In genomic region chr7:80307766-80308165, GRCm38 (mm10) we compare ENCODE assay signal across 23 mouse cellular contexts. TPM values are rescaled to one million over a fixed set of nuclear protein-coding genes. Genes with fewer than 3 reads are reported as not detected.
DNase-seq lines count a peak whose midpoint lies in the region; ATAC-seq and TF ChIP-seq lines count a peak whose summit lies in the region.
"Had no signal": no experiment of that assay in that cellular context is flagged by ENCODE, and none has a peak within 500 bp of the region (broad histone marks: within the 10 kb centered on the region; RNA-seq: fewer than 3 reads in every experiment).

No protein-coding gene starts in this region.

- TF ChIP-seq CTCF in heart, postnatal 0 days (IDR thresholded peaks at IDR 0.05; ENCODE audit: low read depth), result 0 out of 2 replicates have a peak, but pooled peaks have one; percentile 12
- peak; percentile 39 for TF ChIP-seq CTCF in lung, postnatal 0 days (IDR thresholded peaks at IDR 0.05)
- TF ChIP-seq CTCF in lung, adult 2 months (IDR thresholded peaks at IDR 0.05; ENCODE audit: insufficient read depth, low read length), result no peak

- no peak overlapping the region for H3K9ac ChIP-seq in heart, postnatal 0 days (replicated peaks; ENCODE audit: low read depth, low read length)
- no peak overlapping the region for H3K9ac ChIP-seq in lung, postnatal 0 days (replicated peaks; ENCODE audit: low read depth)
- H3K9ac ChIP-seq: forebrain, postnatal 0 days; hindbrain, embryonic 12.5 days; intestine, embryonic 15.5 days; kidney, embryonic 15.5 days; liver, embryonic 13.5 days; lung, embryonic 14.5 days had no signal

- ATAC-seq in heart, postnatal 0 days (ENCODE audit: insufficient read depth, low read depth), result no peak
- no peak; the same call in 1 of the 2 replicates for ATAC-seq in lung, postnatal 0 days
- 0 out of 2 replicates have a peak, but pooled peaks have one; percentile 26 for ATAC-seq in megakaryocyte progenitor cell, adult 5-6 weeks (replicated peaks; ENCODE audit: poor library complexity)
- ATAC-seq: forebrain, postnatal 0 days; hindbrain, postnatal 0 days; intestine, embryonic 15.5 days had no signal

- no peak overlapping the region for H3K4me2 ChIP-seq in heart, postnatal 0 days (ENCODE audit: low read depth, low read length)
- no peak overlapping the region for H3K4me2 ChIP-seq in lung, postnatal 0 days (replicated peaks; ENCODE audit: low read depth, low read length)
- H3K4me2 ChIP-seq: hindbrain, embryonic 12.5 days; intestine, embryonic 15.5 days; kidney, embryonic 15.5 days; liver, embryonic 13.5 days; lung, embryonic 14.5 days; midbrain, embryonic 11.5 days had no signal

- H3K27ac ChIP-seq in heart, postnatal 0 days (ENCODE audit: low read depth), result no peak overlapping the region
- H3K27ac ChIP-seq in lung, postnatal 0 days (ENCODE audit: low read length), result no peak overlapping the region
- H3K27ac ChIP-seq: hindbrain, embryonic 12.5 days; hindbrain, postnatal 0 days; intestine, embryonic 15.5 days; kidney, embryonic 15.5 days; liver, embryonic 13.5 days had no signal

- intact Hi-C loops in heart, postnatal 36 days (cut with DNase I), result no loop called here

- DNase-seq in heart, postnatal 0 days (ENCODE audit: low spot score), result no peak
- DNase-seq in heart, postnatal 36 days, result no peak
- DNase-seq in lung, postnatal 0 days (ENCODE audit: low spot score), result peak; percentile 26
- DNase-seq in lung, adult 2 months, result no peak
- no peak for DNase-seq in kidney, adult 9 months
- DNase-seq in embryo, embryonic 10 days (ENCODE audit: low spot score), result no peak
- DNase-seq: adrenal gland, postnatal 14 days; cerebellum, adult 11-12 months; cerebellum, adult 9-11 months; forebrain, postnatal 0 days; kidney, postnatal 36 days; layer of hippocampus, postnatal 36 days; left cerebral cortex, postnatal 4 days; liver, embryonic 13.5 days; lung, embryonic 14.5 days; thymus, postnatal 25 days had no signal

- H3K27me3 ChIP-seq in heart, postnatal 0 days (ENCODE audit: control insufficient read depth, insufficient read depth, low read length), result no peaks in the 10 kb centered on the region
- no peaks in the 10 kb centered on the region for H3K27me3 ChIP-seq in lung, postnatal 0 days (replicated peaks; ENCODE audit: insufficient read depth, low read length)
- H3K27me3 ChIP-seq: hindbrain, embryonic 12.5 days; intestine, embryonic 15.5 days; kidney, embryonic 15.5 days; liver, embryonic 13.5 days had no signal

- H3K9me3 ChIP-seq in heart, postnatal 0 days (replicated peaks; ENCODE audit: control insufficient read depth, low read length), result no peaks in the 10 kb centered on the region
- no peaks in the 10 kb centered on the region for H3K9me3 ChIP-seq in lung, postnatal 0 days (ENCODE audit: low read length)
- H3K9me3 ChIP-seq: hindbrain, embryonic 12.5 days; intestine, embryonic 15.5 days; kidney, embryonic 15.5 days; liver, embryonic 13.5 days had no signal

- no peak for TF ChIP-seq POLR2A in lung, adult 2 months (IDR thresholded peaks at IDR 0.05; ENCODE audit: borderline replicate concordance, extremely low read depth, low read depth, low read length)

- 85% methylated on average over 3 of the region's 3 CpGs for WGBS in heart, postnatal 0 days
- WGBS in lung, postnatal 0 days, result 69% methylated on average over 3 of the region's 3 CpGs
- WGBS in lung, adult 2 months, result 71% methylated on average over 3 of the region's 3 CpGs

- H3K36me3 ChIP-seq in heart, postnatal 0 days (replicated peaks; ENCODE audit: control insufficient read depth, insufficient read depth, low read length), result peaks cover 93% of the 10 kb centered on the region
- peaks cover 3% of the 10 kb centered on the region; the same call in 1 of the 2 replicates for H3K36me3 ChIP-seq in lung, postnatal 0 days (ENCODE audit: insufficient read depth, low read length)

- H3K4me3 ChIP-seq in heart, postnatal 0 days (ENCODE audit: low read depth, low read length), result no peak overlapping the region
- H3K4me3 ChIP-seq in lung, postnatal 0 days (ENCODE audit: low read depth, low read length), result no peak overlapping the region
- H3K4me3 ChIP-seq in lung, adult 2 months (replicated peaks; ENCODE audit: extremely low read depth, low read depth, low read length), result no peak overlapping the region
- H3K4me3 ChIP-seq: erythroblast, embryonic 14.5 days; hindbrain, embryonic 12.5 days; intestine, embryonic 15.5 days; kidney, embryonic 15.5 days; liver, embryonic 13.5 days had no signal

- TF ChIP-seq EP300 in heart, postnatal 0 days (IDR thresholded peaks at IDR 0.05; ENCODE audit: low read depth), result no peak
- TF ChIP-seq EP300 in lung, postnatal 0 days (IDR thresholded peaks at IDR 0.05), result no peak

- H3K4me1 ChIP-seq in heart, postnatal 0 days (ENCODE audit: control insufficient read depth, insufficient read depth), result no peaks in the 10 kb centered on the region
- H3K4me1 ChIP-seq in lung, postnatal 0 days (ENCODE audit: insufficient read depth, low read depth, low read length), result no peaks in the 10 kb centered on the region
- H3K4me1 ChIP-seq in lung, adult 2 months (ENCODE audit: control insufficient read depth, insufficient read depth, low read length), result no peaks in the 10 kb centered on the region
- H3K4me1 ChIP-seq: hindbrain, embryonic 12.5 days; intestine, embryonic 15.5 days; kidney, embryonic 15.5 days; liver, embryonic 13.5 days had no signal

RNA-seq across cellular contexts. Expression of gene Prc1, which starts 13.5 kb away (rescaled TPM):
- total RNA-seq in heart, postnatal 0 days (2014; rRNA removed; ENCODE audit: low replicate concordance), result 59.9 and 98.0 TPM in 2 replicates
- 46.1 and 49.4 TPM in 2 replicates for polyA plus RNA-seq in heart, postnatal 0 days (2015; fragmentation: Nextera tagmentation; extraction: Ambion mirVana)
- 1 to 10 TPM; 2.2 to 2.5 TPM for total RNA-seq in heart, postnatal 36 days (2021)
- polyA plus RNA-seq in lung, postnatal 0 days (2015; fragmentation: Nextera tagmentation; extraction: Ambion mirVana), result 8.4 and 13.8 TPM in 2 replicates
- polyA plus RNA-seq in lung, adult 2 months (2012; rRNA removed), result 2.0 and 5.2 TPM in 2 replicates
- 94.9 and 96.2 TPM in 2 replicates for total RNA-seq in megakaryocyte progenitor cell, adult 5-6 weeks (2015)
- 152 and 153 TPM in 2 replicates for total RNA-seq in megakaryocyte progenitor cell, adult 5-6 weeks (2017)

RNA-seq across cellular contexts. Expression of gene Rccd1, which starts 16.5 kb away (rescaled TPM):
- 3.7 and 7.6 TPM in 2 replicates for total RNA-seq in heart, postnatal 0 days (2014; rRNA removed; ENCODE audit: low replicate concordance)
- polyA plus RNA-seq in heart, postnatal 0 days (2015; fragmentation: Nextera tagmentation; extraction: Ambion mirVana), result 2.9 and 3.1 TPM in 2 replicates
- 1 to 10 TPM; 3.8 to 7.0 TPM for total RNA-seq in heart, postnatal 36 days (2021)
- 3.4 and 3.8 TPM in 2 replicates for polyA plus RNA-seq in lung, postnatal 0 days (2015; fragmentation: Nextera tagmentation; extraction: Ambion mirVana)
- 10.8 and 12.2 TPM in 2 replicates for polyA plus RNA-seq in lung, adult 2 months (2012; rRNA removed)
- 11.3 and 17.7 TPM in 2 replicates for total RNA-seq in megakaryocyte progenitor cell, adult 5-6 weeks (2015)
- total RNA-seq in megakaryocyte progenitor cell, adult 5-6 weeks (2017), result 14.3 and 21.4 TPM in 2 replicates

RNA-seq across cellular contexts. Expression of gene Unc45a, which starts 33.0 kb away (rescaled TPM):
- total RNA-seq in heart, postnatal 0 days (2014; rRNA removed; ENCODE audit: low replicate concordance), result 21.6 and 44.5 TPM in 2 replicates
- polyA plus RNA-seq in heart, postnatal 0 days (2015; fragmentation: Nextera tagmentation; extraction: Ambion mirVana), result 11.0 and 12.5 TPM in 2 replicates
- 10 to 100 TPM; 15.5 to 16.9 TPM for total RNA-seq in heart, postnatal 36 days (2021)
- 30.3 and 32.9 TPM in 2 replicates for polyA plus RNA-seq in lung, postnatal 0 days (2015; fragmentation: Nextera tagmentation; extraction: Ambion mirVana)
- polyA plus RNA-seq in lung, adult 2 months (2012; rRNA removed), result 102 and 105 TPM in 2 replicates
- total RNA-seq in megakaryocyte progenitor cell, adult 5-6 weeks (2015), result 5.4 TPM in 2 replicates
- 15.6 and 16.6 TPM in 2 replicates for total RNA-seq in megakaryocyte progenitor cell, adult 5-6 weeks (2017)

RNA-seq across cellular contexts. Expression of gene Hddc3, which starts 35.1 kb away (rescaled TPM):
- total RNA-seq in heart, postnatal 0 days (2014; rRNA removed; ENCODE audit: low replicate concordance), result 19.8 and 28.5 TPM in 2 replicates
- polyA plus RNA-seq in heart, postnatal 0 days (2015; fragmentation: Nextera tagmentation; extraction: Ambion mirVana), result 14.5 and 17.8 TPM in 2 replicates
- total RNA-seq in heart, postnatal 36 days (2021), result 10 to 100 TPM; 36.1 to 36.4 TPM
- 8.5 and 9.2 TPM in 2 replicates for polyA plus RNA-seq in lung, postnatal 0 days (2015; fragmentation: Nextera tagmentation; extraction: Ambion mirVana)
- polyA plus RNA-seq in lung, adult 2 months (2012; rRNA removed), result 20.4 and 26.9 TPM in 2 replicates
- total RNA-seq in megakaryocyte progenitor cell, adult 5-6 weeks (2015), result 15.1 and 20.4 TPM in 2 replicates
- total RNA-seq in megakaryocyte progenitor cell, adult 5-6 weeks (2017), result 9.1 and 24.0 TPM in 2 replicates

RNA-seq across cellular contexts. Expression of gene Vps33b, which starts 38.3 kb away (rescaled TPM):
- total RNA-seq in heart, postnatal 0 days (2014; rRNA removed; ENCODE audit: low replicate concordance), result 8.0 and 8.7 TPM in 2 replicates
- 3.6 and 3.9 TPM in 2 replicates for polyA plus RNA-seq in heart, postnatal 0 days (2015; fragmentation: Nextera tagmentation; extraction: Ambion mirVana)
- total RNA-seq in heart, postnatal 36 days (2021), result 1 to 10 TPM; 6.2 to 7.2 TPM
- 2.8 and 3.4 TPM in 2 replicates for polyA plus RNA-seq in lung, postnatal 0 days (2015; fragmentation: Nextera tagmentation; extraction: Ambion mirVana)
- 11.9 and 14.4 TPM in 2 replicates for polyA plus RNA-seq in lung, adult 2 months (2012; rRNA removed)
- total RNA-seq in megakaryocyte progenitor cell, adult 5-6 weeks (2015), result 29.0 and 39.9 TPM in 2 replicates
- total RNA-seq in megakaryocyte progenitor cell, adult 5-6 weeks (2017), result 19.7 and 32.0 TPM in 2 replicates

Comparison
In these comparisons a context has a peak if more than half of its experiments do, and no peak if none do; other contexts are left out.
1. RNA of gene Prc1, which starts 13.5 kb away (total RNA-seq): 94.9 to 153 TPM in megakaryocyte progenitor cell, adult 5-6 weeks and 59.9 to 98.0 TPM in heart, postnatal 0 days; 2.2 to 2.5 TPM in heart, postnatal 36 days; every median in the first group is over 10 times any median in the second.